Mouse (Mus musculus) lung, postnatal 0 days (tissue): ENCODE results near the gene Rpp25l.
"Not testable (repeated sequence)": the region's sequence is repeated elsewhere in the genome, so short reads cannot be mapped to it uniquely, and the experiment has no call there.

Source experiments
- CTCF ChIP-seq: IDR thresholded peaks from 2 replicates; pipeline ENCODE4 v1.5.1; 2016; ENCODE audit warnings: antibody characterized with exemption, mild to moderate bottlenecking
- EP300 ChIP-seq: IDR thresholded peaks from 2 replicates; pipeline ENCODE4 v1.6.1; 2016; ENCODE audit warnings: antibody characterized with exemption, mild to moderate bottlenecking, control low read depth

- TF ChIP-seq CTCF, EP300: not testable (repeated sequence)
These were observed 13.1 kb downstream of the Rpp25l start for GRCm38 (mm10) chr4:41700224-41700623.
